Mouse (Mus musculus) right cerebral cortex, adult 2 months (tissue): ENCODE measurements around the gene Pth2.
A peak's percentile ranks its signal among the peaks of the same experiment; 100 is the strongest.

Experiments used
- DNase-seq, 2 experiments: peaks; one replicate each; pipeline ENCODE4 v3.0.0; 2021 to 2022; ENCODE audit warnings: low spot score in 2 of 2

The Pth2 gene

GRCm38 (mm10) chr7:45153586-45153985, 27.2 kb upstream of the Pth2 start:
- DNase-seq, result no peak

- DNase-seq, result peak; percentile 94 to 98
Observed at GRCm38 (mm10) chr7:45154096-45154992, 26.5 kb upstream of the Pth2 start, which contains the start of the genes Pih1d1 and Aldh16a1. Gene Pih1d1 (plus strand): TSS chr7:45154303. Gene Aldh16a1 (minus strand): TSS chr7:45154584.

- DNase-seq, result peak in 1 of 2 experiments; percentile 54
Observed at GRCm38 (mm10) chr7:45154993-45155514, 25.7 kb upstream of the Pth2 start.

GRCm38 (mm10) chr7:45155590-45155989, 25.2 kb upstream of the Pth2 start:
- no peak for DNase-seq

GRCm38 (mm10) chr7:45156206-45156605, 24.6 kb upstream of the Pth2 start:
- DNase-seq, result no peak

- peak in 1 of 2 experiments; percentile 70 for DNase-seq
Observed at GRCm38 (mm10) chr7:45157459-45157858, 23.3 kb upstream of the Pth2 start.

GRCm38 (mm10) chr7:45158991-45159390, 21.8 kb upstream of the Pth2 start:
- no peak for DNase-seq

GRCm38 (mm10) chr7:45160316-45160800, 20.4 kb upstream of the Pth2 start:
- DNase-seq, result no peak

GRCm38 (mm10) chr7:45160866-45161265, 19.9 kb upstream of the Pth2 start:
- no peak for DNase-seq

GRCm38 (mm10) chr7:45161612-45162473, 19.0 kb upstream of the Pth2 start:
- DNase-seq, result peak; percentile 96

- DNase-seq, result no peak
Observed at GRCm38 (mm10) chr7:45162551-45162950, 18.2 kb upstream of the Pth2 start.

- no peak for DNase-seq
Observed at GRCm38 (mm10) chr7:45162996-45163615, 17.7 kb upstream of the Pth2 start.

GRCm38 (mm10) chr7:45163735-45164490, 16.9 kb upstream of the Pth2 start, which contains the start of gene Slc17a7:
Gene Slc17a7 (plus strand): TSS chr7:45163949.
- DNase-seq, result peak; percentile 57 to 60

GRCm38 (mm10) chr7:45164833-45165232, 16.0 kb upstream of the Pth2 start:
- DNase-seq, result no peak

- no peak for DNase-seq
Observed at GRCm38 (mm10) chr7:45165701-45166100, 15.1 kb upstream of the Pth2 start.

- DNase-seq, result no peak
Observed at GRCm38 (mm10) chr7:45166950-45167401, 13.8 kb upstream of the Pth2 start.

GRCm38 (mm10) chr7:45167761-45168445, 12.9 kb upstream of the Pth2 start:
- no peak for DNase-seq

GRCm38 (mm10) chr7:45168656-45169055, 12.1 kb upstream of the Pth2 start:
- DNase-seq, result no peak

GRCm38 (mm10) chr7:45169495-45169894, 11.3 kb upstream of the Pth2 start:
- DNase-seq, result no peak

- DNase-seq, result no peak
Observed at GRCm38 (mm10) chr7:45172974-45173373, 7.8 kb upstream of the Pth2 start.
